Mouse (Mus musculus) left cerebral cortex, postnatal 14 days (tissue): ENCODE data around the gene Glrb. TPM values are rescaled to one million over a fixed set of nuclear protein-coding genes. Genes with fewer than 3 reads are reported as not detected.

Experiments used
- DNase-seq, 2 experiments: peaks; one replicate each; pipeline ENCODE4 v3.0.0; 2021 to 2022; ENCODE audit warnings: low spot score in 2 of 2, mixed read lengths in 1 of 2
- intact Hi-C: fragments of 180-260 bp; cut with DNase I; formaldehyde crosslinking; loops from one replicate; pipeline ENCODE4 v1.15.1; 2025
- long read RNA-seq, 2 experiments: library from polyadenylated mRNA; stranded (forward); transcript quantifications; one replicate each; pipeline ENCODE4 v2.0.0; 2021
- total RNA-seq, 2 experiments: library from RNA; stranded (reverse); gene quantifications; 2 replicates each; pipeline ENCODE4 v1.2.3; 2021

The Glrb gene
- 100 to 1,000 TPM; 181 TPM for total RNA-seq
- long read RNA-seq, experiment 1, transcript Glrb-204 (10 exons, 2,979 nt), result minor isoform, 7 of 374 reads
- long read RNA-seq, experiment 1, transcript Glrb-201 (10 exons, 3,029 nt), result major isoform, 271 of 374 reads
- long read RNA-seq, experiment 1, partial matches to known transcripts, result 34 of 374 reads
- long read RNA-seq, experiment 1, other reads (novel, unspliced or antisense), result 62 of 374 reads
- long read RNA-seq, experiment 2, transcript Glrb-201 (10 exons, 3,029 nt), result major isoform, 194 of 266 reads
- long read RNA-seq, experiment 2, transcript Glrb-204 (10 exons, 2,979 nt), result minor isoform, 5 of 266 reads
- long read RNA-seq, experiment 2, partial matches to known transcripts, result 24 of 266 reads
- long read RNA-seq, experiment 2, other reads (novel, unspliced or antisense), result 43 of 266 reads

DNA sequence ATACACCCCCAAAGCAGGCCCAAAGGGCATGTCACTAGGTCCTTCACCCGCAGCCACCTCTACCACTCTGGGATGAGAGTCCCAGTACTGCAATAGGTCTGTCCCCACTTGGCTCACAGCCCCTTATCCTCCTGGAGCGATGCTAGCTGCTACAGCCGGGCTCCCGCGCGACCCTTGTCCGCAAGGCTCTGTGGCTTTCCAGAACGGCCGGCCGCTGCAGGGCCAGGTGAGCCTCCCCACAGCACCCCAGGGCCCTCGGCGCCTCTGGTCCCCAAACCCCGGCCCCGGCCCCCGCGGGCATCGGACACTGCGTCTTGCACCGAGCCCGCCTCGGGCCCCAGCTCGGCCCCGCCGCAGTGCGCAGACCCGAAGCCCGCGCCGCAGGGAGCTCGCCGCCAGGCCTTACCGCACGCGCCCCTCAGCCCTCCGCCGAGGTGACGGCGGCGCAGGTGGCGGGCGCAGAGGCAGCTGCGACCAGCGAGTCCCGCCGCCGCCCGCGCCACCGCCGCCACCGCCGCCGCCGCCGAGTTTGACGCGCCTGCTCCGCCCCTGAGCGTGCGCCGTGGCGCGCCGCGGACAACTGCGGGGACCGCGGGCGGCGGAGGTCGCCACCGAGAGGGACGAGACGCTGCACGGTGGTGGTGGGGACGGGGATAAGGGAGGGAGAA, at the start of gene Glrb:
TSS of gene Glrb (minus strand) at position 550 of the 668 bp plus-strand sequence.
- peak; percentile 33 to 62 for DNase-seq
- intact Hi-C loops, result no loop called here

DNA sequence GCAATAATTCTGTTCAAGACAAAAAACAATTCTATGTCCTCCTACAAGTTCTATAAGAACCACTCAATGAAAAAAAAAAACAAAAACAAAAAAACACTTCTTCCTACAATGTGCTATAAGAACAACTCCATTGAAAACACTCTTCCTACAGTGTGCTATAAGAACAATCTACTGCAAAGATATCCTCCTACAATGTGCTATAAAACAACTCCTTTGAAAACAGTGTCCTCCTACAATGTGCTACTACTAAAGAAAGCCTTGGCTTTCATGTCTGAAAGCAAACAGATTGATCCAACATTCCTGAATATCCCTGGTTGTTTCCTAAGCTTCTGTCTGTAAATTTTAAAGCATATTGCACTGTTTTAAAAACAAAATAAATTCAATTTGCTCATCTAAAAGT, 46.5 kb upstream of the Glrb start:
- intact Hi-C loops, result loop anchor here (2.0 kb wide), 1 partner anchor 965 kb away; no protein-coding TSS in a partner anchor
- no peak for DNase-seq

- intact Hi-C loops, result loop anchor here (1.0 to 2.0 kb wide), 2 partner anchors 825 to 966 kb away; no protein-coding TSS in a partner anchor
- DNase-seq, result peak; percentile 51 to 62
These were observed 45.1 kb upstream of the Glrb start for GRCm38 (mm10) chr3:80958591-80958990.

DNA sequence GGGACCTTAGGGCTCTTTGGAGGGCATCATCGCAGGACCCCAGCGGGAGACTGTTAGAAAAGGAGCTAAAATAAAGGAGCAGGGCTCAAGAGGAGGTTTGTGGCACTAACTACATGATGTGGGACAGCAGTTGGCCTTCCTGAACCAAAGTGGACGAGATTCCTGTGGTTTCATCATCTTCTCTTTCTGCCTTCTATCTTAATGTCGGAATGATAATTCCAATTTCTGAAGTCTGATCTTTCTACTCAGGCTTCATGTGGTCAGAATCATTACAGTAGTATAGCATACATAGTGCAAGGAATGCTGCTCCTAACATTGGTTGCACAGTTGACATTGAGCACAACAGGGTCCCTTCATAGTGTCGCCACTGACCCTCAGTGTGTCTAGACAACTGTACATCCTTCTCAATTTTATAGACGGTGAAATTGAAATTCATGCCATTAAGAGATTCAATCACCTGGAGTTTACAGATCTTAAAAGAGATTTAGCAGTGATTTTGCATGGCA, 372 bp upstream of the Glrb start:
- intact Hi-C loops, result no loop called here
- no peak for DNase-seq

GRCm38 (mm10) chr3:80894745-80895480, 18.5 kb downstream of the Glrb start:
- no peak for DNase-seq
- intact Hi-C loops, result no loop called here

- no peak for DNase-seq
- intact Hi-C loops, result no loop called here
These were observed 19.1 kb downstream of the Glrb start for GRCm38 (mm10) chr3:80894328-80894727.

DNA sequence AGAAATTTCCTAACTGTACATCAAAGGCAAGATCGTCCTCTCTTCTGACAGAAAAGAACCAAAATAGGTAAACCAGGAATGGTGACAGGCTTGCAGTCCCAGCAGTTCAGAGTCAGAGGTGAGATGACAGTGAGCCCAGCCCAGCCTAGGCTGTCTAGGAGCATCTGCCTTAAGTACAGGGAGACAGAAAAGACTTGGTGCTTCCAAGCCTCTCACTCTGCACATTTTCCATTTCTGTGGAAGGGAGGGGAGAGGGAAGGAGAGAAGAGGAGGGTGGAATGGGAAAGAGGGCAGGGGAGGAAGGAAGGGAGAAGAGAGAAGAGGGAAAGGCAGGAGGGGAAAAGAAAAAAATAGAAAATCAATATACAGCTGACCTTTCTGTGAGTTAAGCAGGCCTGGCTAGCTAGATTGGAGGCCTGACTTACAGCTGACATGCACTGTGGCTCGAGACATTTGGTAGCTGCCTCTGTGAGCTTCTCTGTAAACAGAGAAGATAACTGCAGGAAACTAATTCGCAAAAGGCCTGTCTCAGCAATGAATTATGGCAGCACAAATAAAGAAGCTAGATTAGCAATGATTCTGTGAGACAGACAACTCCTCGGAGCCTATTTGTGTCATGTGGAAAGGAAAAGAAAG, 20.3 kb downstream of the Glrb start:
- no peak for DNase-seq
- intact Hi-C loops, result no loop called here

GRCm38 (mm10) chr3:80891087-80891486, 22.4 kb downstream of the Glrb start:
- no peak for DNase-seq
- intact Hi-C loops, result no loop called here

GRCm38 (mm10) chr3:80885174-80885573, 28.3 kb downstream of the Glrb start:
- intact Hi-C loops, result no loop called here
- no peak for DNase-seq

DNA sequence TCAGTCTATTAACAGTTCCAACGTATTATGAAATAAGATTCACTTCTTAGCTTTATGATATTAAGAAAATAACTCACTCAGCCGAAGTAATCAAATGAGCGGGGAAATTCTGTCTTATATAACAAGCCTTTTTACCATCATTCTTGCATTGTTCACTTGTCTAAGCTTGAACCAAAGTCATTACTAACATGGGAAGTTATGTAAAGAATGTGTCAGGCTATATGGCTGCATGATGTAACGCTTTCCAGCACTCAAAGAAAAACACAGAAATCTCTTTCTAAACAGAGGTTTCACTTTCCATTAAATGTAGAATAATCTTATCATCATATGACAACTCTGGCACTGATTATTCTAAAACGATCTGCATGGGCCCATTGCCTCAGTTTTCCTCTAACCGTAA, 29.9 kb downstream of the Glrb start:
- DNase-seq, result no peak
- intact Hi-C loops, result no loop called here

GRCm38 (mm10) chr3:80880660-80881293, 32.7 kb downstream of the Glrb start:
- intact Hi-C loops, result no loop called here
- DNase-seq, result no peak

- DNase-seq, result peak; percentile 13 to 19
- intact Hi-C loops, result no loop called here
These were observed 34.9 kb downstream of the Glrb start for GRCm38 (mm10) chr3:80878571-80878970.

GRCm38 (mm10) chr3:80874690-80875353, 38.6 kb downstream of the Glrb start:
- DNase-seq, result no peak
- intact Hi-C loops, result no loop called here

DNA sequence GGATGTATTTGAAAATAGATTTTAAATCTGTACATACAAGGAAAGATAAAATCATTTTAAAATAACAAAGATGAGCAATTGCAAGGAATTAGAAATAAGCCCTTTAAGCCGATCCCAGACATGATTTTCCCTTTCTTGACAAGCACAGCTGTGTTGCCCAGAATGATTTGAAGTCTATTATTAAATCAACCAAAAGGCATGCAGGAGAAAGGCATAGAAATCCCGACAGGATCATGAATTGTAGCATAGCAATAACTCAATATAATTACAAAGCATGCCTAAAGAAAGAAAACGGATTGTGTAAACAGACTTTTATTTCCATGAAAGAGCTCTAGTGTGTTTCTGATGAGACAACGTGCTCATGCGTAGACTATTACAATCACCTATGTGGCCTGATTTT, 39.4 kb downstream of the Glrb start:
- intact Hi-C loops, result no loop called here
- DNase-seq, result no peak

GRCm38 (mm10) chr3:80871472-80872171, 41.8 kb downstream of the Glrb start:
- intact Hi-C loops, result no loop called here
- no peak for DNase-seq

- DNase-seq, result peak; percentile 11 to 18
- intact Hi-C loops, result no loop called here
These were observed 46.1 kb downstream of the Glrb start for GRCm38 (mm10) chr3:80867328-80867727.

DNA sequence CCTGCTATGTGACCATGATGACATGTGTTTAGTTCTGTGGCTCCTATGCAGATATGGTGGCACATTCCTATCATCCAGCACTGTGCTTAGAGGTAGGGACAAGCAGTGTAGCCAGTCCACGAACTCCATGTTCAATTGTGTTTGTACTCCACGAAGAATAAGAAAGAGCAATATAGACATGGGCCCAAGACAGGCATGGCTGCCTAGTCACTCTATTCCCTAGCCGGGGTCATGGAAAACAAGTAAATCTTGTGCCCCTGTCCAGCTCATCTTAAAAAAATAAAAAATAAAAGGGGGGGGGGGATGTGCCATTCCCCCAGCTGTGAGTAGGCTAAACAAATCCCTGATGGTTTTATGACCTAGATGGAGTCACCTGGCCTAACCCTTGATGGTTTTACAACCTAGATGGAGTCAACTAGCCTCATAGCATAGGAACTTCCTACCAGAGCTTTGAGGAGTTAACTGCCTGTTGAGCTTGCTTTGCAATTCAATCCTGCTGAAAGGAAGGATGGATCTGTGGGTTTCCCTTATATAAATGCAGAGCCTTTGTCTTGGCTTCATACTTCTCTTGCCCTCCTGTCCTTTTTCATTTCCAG, 60.5 kb downstream of the Glrb start:
- DNase-seq, result no peak
- intact Hi-C loops, result no loop called here

- intact Hi-C loops, result no loop called here
- DNase-seq, result no peak
These were observed 62.5 kb downstream of the Glrb start for GRCm38 (mm10) chr3:80850947-80851346.
